Mouse (Mus musculus): Measurements from ENCODE around the gene Ppp1r12a. TPM values are rescaled to one million over a fixed set of nuclear protein-coding genes. Genes with fewer than 3 reads are reported as not detected.

The Ppp1r12a gene
- total and polyA plus RNA-seq, 3 experiments, result 15.1 to 168 (median 166) TPM

GRCm38 (mm10) chr10:108196124-108196523 is 34.1 kb downstream of the Ppp1r12a start:
- ATAC-seq (ENCODE audit: extremely low read depth, insufficient number of reproducible peaks, low FRiP score, poor library complexity, severe bottlenecking) (no peak), DNase-seq (ENCODE audit: low spot score) (no peak)
- Histone ChIP-seq H3K27me3 (ENCODE audit: insufficient read depth, low read length) (no peaks in the 10 kb centered on the region), H3K4me3 (ENCODE audit: low read depth, low read length) (no peak overlapping the region), H3K4me1 (ENCODE audit: insufficient read depth, low read depth, low read length) (peaks cover 9% of the 10 kb centered on the region), H3K9me3 (replicated peaks) (no peaks in the 10 kb centered on the region), H3K36me3 (replicated peaks) (peaks cover 25% of the 10 kb centered on the region)
- TF ChIP-seq GATA1 (IDR thresholded peaks at IDR 0.05; ENCODE audit: borderline replicate concordance, low read length) (no peak), CTCF (IDR thresholded peaks at IDR 0.05; ENCODE audit: low read depth, low read length) (no peak), POLR2AphosphoS5 (IDR thresholded peaks at IDR 0.05; ENCODE audit: insufficient replicate concordance, low read depth, low read length) (no peak), TAL1 (conservative IDR thresholded peaks at IDR 0.05; ENCODE audit: low read depth, low read length) (no peak), GATA2 (IDR thresholded peaks at IDR 0.05; ENCODE audit: borderline replicate concordance, low read depth, low read length) (no peak)

GRCm38 (mm10) chr10:108197498-108197897 is 35.5 kb downstream of the Ppp1r12a start:
- ATAC-seq (ENCODE audit: extremely low read depth, insufficient number of reproducible peaks, low FRiP score, poor library complexity, severe bottlenecking) (no peak), DNase-seq (ENCODE audit: low spot score) (no peak)
- TF ChIP-seq CTCF (IDR thresholded peaks at IDR 0.05; ENCODE audit: low read depth, low read length) (no peak), GATA2 (IDR thresholded peaks at IDR 0.05; ENCODE audit: borderline replicate concordance, low read depth, low read length) (no peak), TAL1 (conservative IDR thresholded peaks at IDR 0.05; ENCODE audit: low read depth, low read length) (no peak), GATA1 (IDR thresholded peaks at IDR 0.05; ENCODE audit: borderline replicate concordance, low read length) (no peak), POLR2AphosphoS5 (IDR thresholded peaks at IDR 0.05; ENCODE audit: insufficient replicate concordance, low read depth, low read length) (no peak)
- Histone ChIP-seq H3K4me3 (ENCODE audit: low read depth, low read length) (no peak overlapping the region), H3K27me3 (ENCODE audit: insufficient read depth, low read length) (no peaks in the 10 kb centered on the region), H3K4me1 (ENCODE audit: insufficient read depth, low read depth, low read length) (no peaks in the 10 kb centered on the region), H3K36me3 (replicated peaks) (peaks cover 34% of the 10 kb centered on the region), H3K9me3 (replicated peaks) (no peaks in the 10 kb centered on the region)

GRCm38 (mm10) chr10:108198945-108199344 is 37.0 kb downstream of the Ppp1r12a start:
- Histone ChIP-seq H3K4me1 (ENCODE audit: insufficient read depth, low read depth, low read length) (no peaks in the 10 kb centered on the region), H3K9me3 (replicated peaks) (no peaks in the 10 kb centered on the region), H3K27me3 (ENCODE audit: insufficient read depth, low read length) (no peaks in the 10 kb centered on the region), H3K36me3 (replicated peaks) (peaks cover 39% of the 10 kb centered on the region), H3K4me3 (ENCODE audit: low read depth, low read length) (no peak overlapping the region)
- ATAC-seq (ENCODE audit: extremely low read depth, insufficient number of reproducible peaks, low FRiP score, poor library complexity, severe bottlenecking), result no peak
- no peak for TF ChIP-seq GATA2 (IDR thresholded peaks at IDR 0.05; ENCODE audit: borderline replicate concordance, low read depth, low read length)
- no peak for TF ChIP-seq POLR2AphosphoS5 (IDR thresholded peaks at IDR 0.05; ENCODE audit: insufficient replicate concordance, low read depth, low read length)
- TF ChIP-seq GATA1 (IDR thresholded peaks at IDR 0.05; ENCODE audit: borderline replicate concordance, low read length), result no peak
- no peak for TF ChIP-seq CTCF (IDR thresholded peaks at IDR 0.05; ENCODE audit: low read depth, low read length)
- TF ChIP-seq TAL1 (conservative IDR thresholded peaks at IDR 0.05; ENCODE audit: low read depth, low read length), result no peak
- DNase-seq (ENCODE audit: low spot score), result no peak

GRCm38 (mm10) chr10:108202126-108202525 is 40.1 kb downstream of the Ppp1r12a start:
- Histone ChIP-seq H3K27me3 (ENCODE audit: insufficient read depth, low read length) (no peaks in the 10 kb centered on the region), H3K4me3 (ENCODE audit: low read depth, low read length) (no peak overlapping the region), H3K4me1 (ENCODE audit: insufficient read depth, low read depth, low read length) (no peaks in the 10 kb centered on the region), H3K36me3 (replicated peaks) (peaks cover 38% of the 10 kb centered on the region), H3K9me3 (replicated peaks) (no peaks in the 10 kb centered on the region)
- DNase-seq (ENCODE audit: low spot score), result no peak
- no peak for ATAC-seq (ENCODE audit: extremely low read depth, insufficient number of reproducible peaks, low FRiP score, poor library complexity, severe bottlenecking)
- TF ChIP-seq POLR2AphosphoS5 (IDR thresholded peaks at IDR 0.05; ENCODE audit: insufficient replicate concordance, low read depth, low read length) (no peak), GATA2 (IDR thresholded peaks at IDR 0.05; ENCODE audit: borderline replicate concordance, low read depth, low read length) (no peak), TAL1 (conservative IDR thresholded peaks at IDR 0.05; ENCODE audit: low read depth, low read length) (no peak), CTCF (IDR thresholded peaks at IDR 0.05; ENCODE audit: low read depth, low read length) (no peak), GATA1 (IDR thresholded peaks at IDR 0.05; ENCODE audit: borderline replicate concordance, low read length) (no peak)

GRCm38 (mm10) chr10:108203440-108203839 is 41.4 kb downstream of the Ppp1r12a start:
- Histone ChIP-seq H3K9me3 (replicated peaks) (no peaks in the 10 kb centered on the region), H3K27me3 (ENCODE audit: insufficient read depth, low read length) (no peaks in the 10 kb centered on the region), H3K36me3 (replicated peaks) (peaks cover 40% of the 10 kb centered on the region), H3K4me1 (ENCODE audit: insufficient read depth, low read depth, low read length) (no peaks in the 10 kb centered on the region), H3K4me3 (ENCODE audit: low read depth, low read length) (no peak overlapping the region)
- ATAC-seq (ENCODE audit: extremely low read depth, insufficient number of reproducible peaks, low FRiP score, poor library complexity, severe bottlenecking), result no peak
- TF ChIP-seq POLR2AphosphoS5 (IDR thresholded peaks at IDR 0.05; ENCODE audit: insufficient replicate concordance, low read depth, low read length) (no peak), TAL1 (conservative IDR thresholded peaks at IDR 0.05; ENCODE audit: low read depth, low read length) (no peak), GATA1 (IDR thresholded peaks at IDR 0.05; ENCODE audit: borderline replicate concordance, low read length) (no peak), GATA2 (IDR thresholded peaks at IDR 0.05; ENCODE audit: borderline replicate concordance, low read depth, low read length) (no peak), CTCF (IDR thresholded peaks at IDR 0.05; ENCODE audit: low read depth, low read length) (no peak)
- no peak for DNase-seq (ENCODE audit: low spot score)

- no peak for ATAC-seq (ENCODE audit: extremely low read depth, insufficient number of reproducible peaks, low FRiP score, poor library complexity, severe bottlenecking)
- TF ChIP-seq GATA1 (IDR thresholded peaks at IDR 0.05; ENCODE audit: borderline replicate concordance, low read length) (no peak), POLR2AphosphoS5 (IDR thresholded peaks at IDR 0.05; ENCODE audit: insufficient replicate concordance, low read depth, low read length) (no peak), GATA2 (IDR thresholded peaks at IDR 0.05; ENCODE audit: borderline replicate concordance, low read depth, low read length) (no peak), CTCF (IDR thresholded peaks at IDR 0.05; ENCODE audit: low read depth, low read length) (no peak), TAL1 (conservative IDR thresholded peaks at IDR 0.05; ENCODE audit: low read depth, low read length) (no peak)
- no peaks in the 10 kb centered on the region for H3K27me3 ChIP-seq (ENCODE audit: insufficient read depth, low read length)
- peaks cover 26% of the 10 kb centered on the region for H3K36me3 ChIP-seq (replicated peaks)
- H3K4me1 ChIP-seq (ENCODE audit: insufficient read depth, low read depth, low read length), result no peaks in the 10 kb centered on the region
- DNase-seq (ENCODE audit: low spot score), result no peak
- H3K9me3 ChIP-seq (replicated peaks), result no peaks in the 10 kb centered on the region
- H3K4me3 ChIP-seq (ENCODE audit: low read depth, low read length), result no peak overlapping the region
Observed at GRCm38 (mm10) chr10:108209396-108209795, 47.4 kb downstream of the Ppp1r12a start.

Measured in G1E (cell line).